Mouse (Mus musculus) CH12.LX (cell line): ENCODE measurements at regions not wholly inside any gene's neighbourhood (a gene's known extent, or its start where the extent isn't known, plus 50 kb on each side); places are given as distances from the start of the nearest gene placed in this dataset.

Experiments
- DNase-seq: peaks from one replicate; pipeline ENCODE4 v3.0.0-alpha.2; 2013; ENCODE audit errors: extremely low read depth
- H3K27ac ChIP-seq: 2 replicates; pipeline ENCODE4 v1.5.1; 2012; ENCODE audit warnings: low read depth, mild to moderate bottlenecking, control low read depth, moderate library complexity; ENCODE audit not compliant: insufficient read depth
- H3K27me3 ChIP-seq: replicated peaks from 2 replicates; pipeline ENCODE3; 2012; ENCODE audit warnings: inconsistent platforms
- H3K36me3 ChIP-seq, 2 experiments: replicated peaks in 1 of 2; 2 replicates each; pipeline versions ENCODE3 to v1.6.1; 2012; ENCODE audit warnings: inconsistent platforms in 1 of 2, low read length in 1 of 2, mild to moderate bottlenecking in 1 of 2, mixed read lengths in 1 of 2, moderate library complexity in 1 of 2; ENCODE audit not compliant: control insufficient read depth in 1 of 2, insufficient read depth in 1 of 2
- H3K4me1 ChIP-seq, 2 experiments: 2 replicates each; pipeline ENCODE4 v1.6.1; 2012; ENCODE audit warnings: inconsistent platforms in 1 of 2, moderate library complexity in 1 of 2; ENCODE audit not compliant: insufficient read depth in 2 of 2, control insufficient read depth in 1 of 2
- H3K4me2 ChIP-seq: 2 replicates; pipeline ENCODE4 v1.6.1; 2012; ENCODE audit warnings: low read depth, mild to moderate bottlenecking, control low read depth; ENCODE audit not compliant: poor library complexity, insufficient read depth, severe bottlenecking
- H3K4me3 ChIP-seq, 3 experiments: fragments of 150-350 bp in 1 of 3; sonication (generic) in 1 of 3; replicated peaks in 1 of 3; 2 replicates each; pipeline versions ENCODE3 to v1.5.1; 2011 to 2012; ENCODE audit warnings: low read depth in 2 of 3, low read length in 2 of 3, mild to moderate bottlenecking in 2 of 3, moderate library complexity in 2 of 3, control low read depth in 1 of 3, improper control_type of control experiment in 1 of 3, inconsistent platforms in 1 of 3, mixed read lengths in 1 of 3; ENCODE audit not compliant: poor library complexity in 1 of 3
- H3K79me2 ChIP-seq: replicated peaks from 2 replicates; pipeline ENCODE4 v1.6.1; 2012; ENCODE audit warnings: mild to moderate bottlenecking, moderate library complexity; ENCODE audit not compliant: control insufficient read depth, poor library complexity, insufficient read depth, severe bottlenecking; ENCODE audit errors: extremely low read depth
- H3K9ac ChIP-seq: 2 replicates; pipeline ENCODE4 v1.6.1; 2012; ENCODE audit warnings: low read depth, mild to moderate bottlenecking, control low read depth, moderate library complexity; ENCODE audit not compliant: insufficient read depth
- H3K9me3 ChIP-seq: replicated peaks from 2 replicates; pipeline ENCODE3; 2012; ENCODE audit warnings: low read length, inconsistent platforms, mixed read lengths
- BHLHE40 ChIP-seq: IDR thresholded peaks from 2 replicates; pipeline ENCODE4 v1.6.1; 2011; ENCODE audit warnings: mild to moderate bottlenecking, low read depth, low read length, improper control_type of control experiment
- CHD1 ChIP-seq: IDR thresholded peaks from 2 replicates; pipeline ENCODE4 v1.6.1; 2012; ENCODE audit warnings: low read depth, low read length, improper control_type of control experiment, inconsistent platforms
- CTCF ChIP-seq, 2 experiments: IDR thresholded peaks in 1 of 2; conservative IDR thresholded peaks in 1 of 2; 2 replicates each; pipeline ENCODE4 v1.5.1; 2011 to 2012; ENCODE audit warnings: low read depth in 2 of 2, low read length in 2 of 2, improper control_type of control experiment in 1 of 2, inconsistent platforms in 1 of 2, mild to moderate bottlenecking in 1 of 2, moderate library complexity in 1 of 2
- ELF1 ChIP-seq: IDR thresholded peaks from 2 replicates; pipeline ENCODE4 v1.6.1; 2014; ENCODE audit warnings: low read depth, mild to moderate bottlenecking, inconsistent platforms, low read length, improper control_type of control experiment
- EP300 ChIP-seq: IDR thresholded peaks from 2 replicates; pipeline ENCODE4 v1.6.1; 2011; ENCODE audit warnings: low read length, improper control_type of control experiment
- ETS1 ChIP-seq: conservative IDR thresholded peaks from 2 replicates; pipeline ENCODE4 v1.6.1; 2012; ENCODE audit warnings: low read depth, mild to moderate bottlenecking, inconsistent platforms, low read length, improper control_type of control experiment, moderate library complexity
- IRF4 ChIP-seq: IDR thresholded peaks from 2 replicates; pipeline ENCODE4 v1.6.1; 2014; ENCODE audit warnings: low read depth, mild to moderate bottlenecking, inconsistent platforms, low read length, improper control_type of control experiment
- JUN ChIP-seq: IDR thresholded peaks from 2 replicates; pipeline ENCODE4 v1.6.1; 2011; ENCODE audit warnings: low read depth, mild to moderate bottlenecking, low read length, improper control_type of control experiment, moderate library complexity; ENCODE audit not compliant: insufficient read depth
- KAT2A ChIP-seq: IDR thresholded peaks from 2 replicates; pipeline ENCODE4 v1.6.1; 2012; ENCODE audit warnings: low read length, improper control_type of control experiment, inconsistent platforms; ENCODE audit not compliant: insufficient replicate concordance
- MAFK ChIP-seq: IDR thresholded peaks from 2 replicates; pipeline ENCODE4 v1.6.1; 2011; ENCODE audit warnings: low read length, improper control_type of control experiment; ENCODE audit not compliant: insufficient replicate concordance
- MAX ChIP-seq: IDR thresholded peaks from 2 replicates; pipeline ENCODE4 v1.6.1; 2011; ENCODE audit warnings: low read length, improper control_type of control experiment
- MAZ ChIP-seq: IDR thresholded peaks from 2 replicates; pipeline ENCODE4 v1.6.1; 2012; ENCODE audit warnings: low read depth, mild to moderate bottlenecking, inconsistent platforms, low read length, improper control_type of control experiment, moderate library complexity
- MEF2A ChIP-seq: IDR thresholded peaks from 2 replicates; pipeline ENCODE4 v1.6.1; 2014; ENCODE audit warnings: low read depth, mild to moderate bottlenecking, inconsistent platforms, low read length, improper control_type of control experiment, borderline replicate concordance
- MXI1 ChIP-seq: IDR thresholded peaks from 2 replicates; pipeline ENCODE4 v1.6.1; 2011; ENCODE audit warnings: mild to moderate bottlenecking, low read depth, low read length, improper control_type of control experiment
- NELFE ChIP-seq: IDR thresholded peaks from 2 replicates; pipeline ENCODE4 v1.6.1; 2011; ENCODE audit warnings: low read depth, low read length, improper control_type of control experiment
- POLR2A ChIP-seq: IDR thresholded peaks from 2 replicates; pipeline ENCODE4 v1.6.1; 2011; ENCODE audit warnings: low read depth, mild to moderate bottlenecking, improper control_type of control experiment, low read length
- RCOR1 ChIP-seq: conservative IDR thresholded peaks from 2 replicates; pipeline ENCODE4 v1.6.1; 2012; ENCODE audit warnings: low read depth, mild to moderate bottlenecking, inconsistent platforms, low read length, improper control_type of control experiment
- TBP ChIP-seq: conservative IDR thresholded peaks from 2 replicates; pipeline ENCODE4 v1.6.1; 2011; ENCODE audit warnings: low read depth, low read length, improper control_type of control experiment
- UBTF ChIP-seq: IDR thresholded peaks from 2 replicates; pipeline ENCODE4 v1.6.1; 2012; ENCODE audit warnings: low read depth, mild to moderate bottlenecking, inconsistent platforms, low read length, improper control_type of control experiment, moderate library complexity
- ZC3H11A ChIP-seq: IDR thresholded peaks from 2 replicates; pipeline ENCODE4 v1.6.1; 2012; ENCODE audit warnings: low read depth, mild to moderate bottlenecking, inconsistent platforms, low read length, improper control_type of control experiment
- ZKSCAN1 ChIP-seq: IDR thresholded peaks from 2 replicates; pipeline ENCODE4 v1.6.1; 2012; ENCODE audit warnings: low read depth, inconsistent platforms, low read length, improper control_type of control experiment, borderline replicate concordance
- dilution Hi-C: fragments of 300-500 bp; cut with MboI; formaldehyde crosslinking; loops from 2 replicates; pipeline ENCODE4 v1.14.3; 2020; ENCODE audit warnings: low sequenced_read_pairs; ENCODE audit not compliant: extremely low pct_unique_long_range_greater_than_20kb, extremely low pct_ligation_motif_present
- in situ Hi-C: fragments of 300-500 bp; cut with MboI; formaldehyde crosslinking; loops from 3 replicates; pipeline ENCODE4 v1.14.3; 2019; ENCODE audit warnings: low sequenced_read_pairs, low pct_ligation_motif_present, low pct_unique_long_range_greater_than_20kb, mixed read lengths

DNA sequence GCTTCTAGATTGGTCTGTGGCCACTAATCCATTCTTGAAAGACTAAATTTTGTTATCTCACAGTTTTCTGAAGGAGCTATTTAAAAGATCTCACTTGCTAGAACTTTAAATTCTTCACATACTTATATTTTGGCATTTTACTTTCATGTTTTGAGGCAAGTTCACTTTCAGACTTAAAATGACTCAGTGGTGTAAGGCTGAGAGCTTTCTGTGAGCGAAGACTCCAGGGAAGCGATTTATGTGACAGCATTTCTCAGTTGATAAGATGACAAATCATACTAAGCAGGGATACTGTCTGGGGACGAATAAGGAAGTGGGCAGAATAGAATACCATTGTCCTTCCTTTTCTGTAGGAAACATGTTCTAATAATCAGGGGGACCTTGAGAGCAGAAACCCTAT lies 403.6 kb upstream of the Fbxo33 start:
- no peak for TF ChIP-seq TBP
- TF ChIP-seq ZC3H11A, result no peak
- no peak for TF ChIP-seq KAT2A
- no peak for TF ChIP-seq MXI1
- TF ChIP-seq MAX, result no peak
- TF ChIP-seq CHD1, result no peak
- no peak for TF ChIP-seq POLR2A
- TF ChIP-seq EP300, result no peak
- no peak for TF ChIP-seq JUN
- no peak for TF ChIP-seq MEF2A
- no peak for TF ChIP-seq UBTF
- TF ChIP-seq CTCF (conservative IDR thresholded peaks at IDR 0.05 in 1 of 2, IDR thresholded peaks at IDR 0.05 in 1 of 2; ENCODE audit: low read depth in 2 of 2, low read length in 2 of 2), result no peak
- TF ChIP-seq IRF4, result no peak
- TF ChIP-seq ELF1, result no peak
- TF ChIP-seq NELFE, result no peak
- dilution Hi-C loops, result no loop called here
- Histone ChIP-seq H3K9ac (no peak overlapping the region), H3K27me3 (no peaks in the 10 kb centered on the region), H3K4me1 (no peaks in the 10 kb centered on the region), H3K79me2 (no peaks in the 10 kb centered on the region), H3K4me3 (no peak overlapping the region), H3K4me2 (no peak overlapping the region), H3K36me3 (no peaks in the 10 kb centered on the region), H3K9me3 (no peaks in the 10 kb centered on the region), H3K27ac (no peak overlapping the region)
- no peak for DNase-seq
- in situ Hi-C loops, result no loop called here

- no peak overlapping the region for H3K4me3 ChIP-seq
- H3K9ac ChIP-seq, result no peak overlapping the region
- H3K27me3 ChIP-seq, result no peaks in the 10 kb centered on the region
- H3K9me3 ChIP-seq, result no peaks in the 10 kb centered on the region
- in situ Hi-C loops (no loop called here), dilution Hi-C loops (no loop called here)
- no peaks in the 10 kb centered on the region for H3K4me1 ChIP-seq
- no peak overlapping the region for H3K27ac ChIP-seq
- no peak for TF ChIP-seq TBP
- TF ChIP-seq ETS1, result no peak
- TF ChIP-seq MAZ, result no peak
- TF ChIP-seq RCOR1, result no peak
- TF ChIP-seq BHLHE40, result no peak
- TF ChIP-seq ZKSCAN1, result no peak
- TF ChIP-seq UBTF, result no peak
- no peak for TF ChIP-seq MAFK
- no peak for TF ChIP-seq MAX
- no peaks in the 10 kb centered on the region for H3K79me2 ChIP-seq
- H3K4me2 ChIP-seq, result no peak overlapping the region
- H3K36me3 ChIP-seq, result no peaks in the 10 kb centered on the region
- no peak for DNase-seq
Observed at GRCm38 (mm10) chr12:59621132-59621531, 401.6 kb upstream of the Fbxo33 start.
